Mouse (Mus musculus): ENCODE measurements at regions not wholly inside any gene's neighbourhood (a gene's known extent, or its start where the extent isn't known, plus 50 kb on each side); places are given as distances from the start of the nearest gene placed in this dataset.

DNA sequence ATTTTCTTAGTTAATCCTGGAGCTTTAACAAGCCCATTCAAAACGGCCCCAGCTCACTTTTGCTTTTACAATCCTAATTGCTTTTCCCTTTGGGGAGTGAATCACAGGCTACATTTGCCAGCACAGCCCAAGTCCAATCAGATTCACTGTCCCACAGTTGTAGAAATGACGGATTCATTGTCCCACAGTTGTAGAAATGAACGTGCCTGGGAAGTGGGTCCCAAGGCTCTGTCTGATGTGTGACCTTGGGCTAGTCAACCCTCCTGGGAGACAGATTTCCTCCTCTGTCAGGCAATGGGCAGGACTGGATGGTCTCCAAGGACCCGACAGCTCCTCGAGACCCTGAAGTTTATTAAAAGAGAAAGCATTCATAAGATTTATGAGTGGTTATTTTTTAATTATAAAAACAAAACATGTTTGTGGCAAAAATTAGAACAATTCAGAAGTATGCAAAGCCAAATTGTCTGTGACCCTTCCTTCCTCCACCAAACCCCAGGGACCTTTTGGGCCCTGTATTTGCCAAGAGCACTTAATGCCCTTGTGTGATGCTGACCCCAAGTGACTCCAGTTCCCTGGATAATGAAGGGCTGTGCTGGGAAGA is 93.1 kb downstream of the Fam43a start:
- H3K4me3 ChIP-seq (ENCODE audit: low read length): no peak overlapping the region
- no peaks in the 10 kb centered on the region for H3K9me3 ChIP-seq (ENCODE audit: control insufficient read depth, low read length)
- 58% methylated on average over 5 of the region's 5 CpGs for WGBS
- no peak overlapping the region for H3K4me2 ChIP-seq (ENCODE audit: low read depth, low read length)
- no peak overlapping the region for H3K27ac ChIP-seq (ENCODE audit: low read length)
- H3K27me3 ChIP-seq (ENCODE audit: control insufficient read depth, insufficient read depth, low read depth, low read length): no peaks in the 10 kb centered on the region
- H3K36me3 ChIP-seq (ENCODE audit: control insufficient read depth, insufficient read depth, low read length): no peaks in the 10 kb centered on the region
- no peaks in the 10 kb centered on the region for H3K4me1 ChIP-seq (replicated peaks; ENCODE audit: control insufficient read depth, insufficient read depth, low read length)
- no peak for ATAC-seq (ENCODE audit: low read depth)
- no peak overlapping the region for H3K9ac ChIP-seq (ENCODE audit: low read length)

GRCm38 (mm10) chr16:30693206-30693605 is 93.7 kb downstream of the Fam43a start:
- no peaks in the 10 kb centered on the region for H3K36me3 ChIP-seq (ENCODE audit: control insufficient read depth, insufficient read depth, low read length)
- H3K4me2 ChIP-seq (ENCODE audit: low read depth, low read length): no peak overlapping the region
- no peaks in the 10 kb centered on the region for H3K27me3 ChIP-seq (ENCODE audit: control insufficient read depth, insufficient read depth, low read depth, low read length)
- H3K4me1 ChIP-seq (replicated peaks; ENCODE audit: control insufficient read depth, insufficient read depth, low read length): no peaks in the 10 kb centered on the region
- WGBS: 76% methylated on average over 3 of the region's 3 CpGs
- ATAC-seq (ENCODE audit: low read depth): no peak
- H3K9me3 ChIP-seq (ENCODE audit: control insufficient read depth, low read length): no peaks in the 10 kb centered on the region
- H3K9ac ChIP-seq (ENCODE audit: low read length): no peak overlapping the region
- H3K4me3 ChIP-seq (ENCODE audit: low read length): no peak overlapping the region
- no peak overlapping the region for H3K27ac ChIP-seq (ENCODE audit: low read length)

GRCm38 (mm10) chr16:30693839-30694527 is 94.5 kb downstream of the Fam43a start:
- Histone ChIP-seq H3K4me2 (ENCODE audit: low read depth, low read length) (no peak overlapping the region), H3K27ac (ENCODE audit: low read length) (no peak overlapping the region), H3K36me3 (ENCODE audit: control insufficient read depth, insufficient read depth, low read length) (no peaks in the 10 kb centered on the region), H3K9ac (ENCODE audit: low read length) (no peak overlapping the region), H3K9me3 (ENCODE audit: control insufficient read depth, low read length) (no peaks in the 10 kb centered on the region), H3K27me3 (ENCODE audit: control insufficient read depth, insufficient read depth, low read depth, low read length) (no peaks in the 10 kb centered on the region), H3K4me1 (replicated peaks; ENCODE audit: control insufficient read depth, insufficient read depth, low read length) (no peaks in the 10 kb centered on the region), H3K4me3 (ENCODE audit: low read length) (no peak overlapping the region)
- no peak for ATAC-seq (ENCODE audit: low read depth)
- 80% methylated on average over 1 of the region's 1 CpGs for WGBS

- H3K36me3 ChIP-seq (ENCODE audit: control insufficient read depth, insufficient read depth, low read length): no peaks in the 10 kb centered on the region
- no peak for ATAC-seq (ENCODE audit: low read depth)
Measured at GRCm38 (mm10) chr16:30695691-30696090, 96.2 kb downstream of the Fam43a start.

DNA sequence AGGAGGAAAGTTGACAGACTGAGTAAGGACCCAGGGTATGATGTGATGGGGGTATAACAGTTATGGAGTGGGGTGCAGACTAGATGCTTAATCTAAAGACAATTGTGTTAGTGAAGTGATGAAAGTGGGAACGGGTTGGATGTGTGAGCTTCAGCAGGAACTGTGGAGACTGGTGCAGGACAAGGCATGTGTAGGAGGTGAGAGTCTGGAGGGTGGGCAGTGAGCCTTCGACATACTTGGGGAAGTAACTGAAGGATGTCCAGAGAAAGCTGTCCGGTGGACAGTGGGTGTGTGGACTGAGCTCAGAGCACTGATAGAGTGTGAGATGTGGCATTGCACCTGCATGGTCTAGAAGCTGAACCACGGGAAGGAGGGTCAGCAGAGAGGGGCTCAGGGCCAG is 97.7 kb downstream of the Fam43a start:
- Histone ChIP-seq H3K27me3 (ENCODE audit: control insufficient read depth, insufficient read depth, low read depth, low read length) (no peaks in the 10 kb centered on the region), H3K9me3 (ENCODE audit: control insufficient read depth, low read length) (no peaks in the 10 kb centered on the region), H3K9ac (ENCODE audit: low read length) (no peak overlapping the region), H3K27ac (ENCODE audit: low read length) (no peak overlapping the region), H3K36me3 (ENCODE audit: control insufficient read depth, insufficient read depth, low read length) (no peaks in the 10 kb centered on the region), H3K4me2 (ENCODE audit: low read depth, low read length) (no peak overlapping the region), H3K4me1 (replicated peaks; ENCODE audit: control insufficient read depth, insufficient read depth, low read length) (no peaks in the 10 kb centered on the region), H3K4me3 (ENCODE audit: low read length) (no peak overlapping the region)
- 66% methylated on average over 4 of the region's 4 CpGs for WGBS
- no peak for ATAC-seq (ENCODE audit: low read depth)

More at GRCm38 (mm10) chr16:30695691-30696090, 96.2 kb downstream of the Fam43a start:
- Histone ChIP-seq H3K9ac (ENCODE audit: low read length) (no peak overlapping the region), H3K4me1 (replicated peaks; ENCODE audit: control insufficient read depth, insufficient read depth, low read length) (no peaks in the 10 kb centered on the region), H3K27ac (ENCODE audit: low read length) (no peak overlapping the region), H3K27me3 (ENCODE audit: control insufficient read depth, insufficient read depth, low read depth, low read length) (no peaks in the 10 kb centered on the region), H3K4me3 (ENCODE audit: low read length) (no peak overlapping the region), H3K4me2 (ENCODE audit: low read depth, low read length) (no peak overlapping the region), H3K9me3 (ENCODE audit: control insufficient read depth, low read length) (no peaks in the 10 kb centered on the region)
- 61% methylated on average over 8 of the region's 8 CpGs for WGBS

GRCm38 (mm10) chr16:30697806-30698205 is 98.3 kb downstream of the Fam43a start:
- H3K9me3 ChIP-seq (ENCODE audit: control insufficient read depth, low read length): no peaks in the 10 kb centered on the region
- H3K4me2 ChIP-seq (ENCODE audit: low read depth, low read length): no peak overlapping the region
- ATAC-seq (ENCODE audit: low read depth): no peak
- H3K4me1 ChIP-seq (replicated peaks; ENCODE audit: control insufficient read depth, insufficient read depth, low read length): no peaks in the 10 kb centered on the region
- H3K36me3 ChIP-seq (ENCODE audit: control insufficient read depth, insufficient read depth, low read length): no peaks in the 10 kb centered on the region
- no peak overlapping the region for H3K4me3 ChIP-seq (ENCODE audit: low read length)
- no peaks in the 10 kb centered on the region for H3K27me3 ChIP-seq (ENCODE audit: control insufficient read depth, insufficient read depth, low read depth, low read length)
- no peak overlapping the region for H3K27ac ChIP-seq (ENCODE audit: low read length)
- 55% methylated on average over 2 of the region's 2 CpGs for WGBS
- no peak overlapping the region for H3K9ac ChIP-seq (ENCODE audit: low read length)

DNA sequence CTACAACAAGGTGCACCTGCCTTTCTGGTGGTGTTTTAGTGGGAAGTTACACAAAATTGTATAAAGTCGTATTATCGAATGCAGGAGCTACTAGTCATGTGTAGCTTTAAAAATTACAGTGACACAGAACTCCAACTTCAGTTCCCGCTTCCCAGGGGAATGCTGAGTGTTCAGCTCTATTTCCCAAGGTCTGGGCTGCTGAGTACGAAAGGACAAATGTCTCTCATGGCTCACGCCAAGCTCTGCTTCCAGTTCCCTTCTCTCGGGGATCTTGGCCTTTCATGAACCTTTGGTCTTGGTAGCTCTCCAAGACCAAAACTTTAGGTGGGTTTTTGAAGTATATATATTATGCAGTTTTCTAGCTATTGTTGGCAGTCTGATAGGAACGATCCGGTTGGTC is 104.3 kb downstream of the Fam43a start:
- no peaks in the 10 kb centered on the region for H3K36me3 ChIP-seq (ENCODE audit: control insufficient read depth, insufficient read depth, low read length)
- no peak overlapping the region for H3K9ac ChIP-seq (ENCODE audit: low read length)
- no peaks in the 10 kb centered on the region for H3K4me1 ChIP-seq (replicated peaks; ENCODE audit: control insufficient read depth, insufficient read depth, low read length)
- H3K27me3 ChIP-seq (ENCODE audit: control insufficient read depth, insufficient read depth, low read depth, low read length): no peaks in the 10 kb centered on the region
- H3K4me2 ChIP-seq (ENCODE audit: low read depth, low read length): no peak overlapping the region
- H3K4me3 ChIP-seq (ENCODE audit: low read length): no peak overlapping the region
- no peak overlapping the region for H3K27ac ChIP-seq (ENCODE audit: low read length)
- 79% methylated on average over 8 of the region's 8 CpGs for WGBS
- peaks cover 2% of the 10 kb centered on the region; the same call in 1 of the 2 replicates for H3K9me3 ChIP-seq (ENCODE audit: control insufficient read depth, low read length)
- ATAC-seq (ENCODE audit: low read depth): no peak

GRCm38 (mm10) chr16:30709501-30709900 is 110.0 kb downstream of the Fam43a start:
- Histone ChIP-seq H3K4me3 (ENCODE audit: low read length) (no peak overlapping the region), H3K36me3 (ENCODE audit: control insufficient read depth, insufficient read depth, low read length) (no peaks in the 10 kb centered on the region), H3K27me3 (ENCODE audit: control insufficient read depth, insufficient read depth, low read depth, low read length) (no peaks in the 10 kb centered on the region), H3K27ac (ENCODE audit: low read length) (no peak overlapping the region), H3K4me1 (replicated peaks; ENCODE audit: control insufficient read depth, insufficient read depth, low read length) (no peaks in the 10 kb centered on the region), H3K4me2 (ENCODE audit: low read depth, low read length) (no peak overlapping the region), H3K9me3 (ENCODE audit: control insufficient read depth, low read length) (peaks cover 2% of the 10 kb centered on the region; the same call in 1 of the 2 replicates), H3K9ac (ENCODE audit: low read length) (no peak overlapping the region)
- ATAC-seq (ENCODE audit: low read depth): no peak
- 78% methylated on average over 15 of the region's 15 CpGs for WGBS

DNA sequence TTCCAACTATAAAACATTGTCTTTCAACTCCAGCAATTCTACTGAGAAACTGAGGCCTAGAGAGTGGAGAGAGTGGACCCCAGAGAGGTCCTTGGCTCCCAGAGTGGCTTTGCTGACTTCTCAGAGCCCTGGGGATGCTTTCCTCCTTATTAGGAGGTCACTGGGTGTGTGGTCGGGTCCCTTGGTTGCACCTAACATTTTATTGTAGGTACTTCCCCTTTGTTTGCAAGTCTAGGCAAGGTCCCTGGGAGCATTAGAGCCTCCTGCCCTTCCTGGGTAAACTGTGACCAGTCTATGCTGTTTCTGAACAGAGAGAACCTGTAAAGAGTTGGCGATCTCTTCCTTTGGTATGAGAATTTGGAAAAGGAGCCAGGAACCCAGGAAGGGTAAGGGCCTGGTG is 110.5 kb downstream of the Fam43a start:
- no peak overlapping the region for H3K4me3 ChIP-seq (ENCODE audit: low read length)
- no peaks in the 10 kb centered on the region for H3K36me3 ChIP-seq (ENCODE audit: control insufficient read depth, insufficient read depth, low read length)
- WGBS: 79% methylated on average over 2 of the region's 2 CpGs
- no peak for ATAC-seq (ENCODE audit: low read depth)
- H3K9me3 ChIP-seq (ENCODE audit: control insufficient read depth, low read length): peaks cover 2% of the 10 kb centered on the region; the same call in 1 of the 2 replicates
- H3K4me1 ChIP-seq (replicated peaks; ENCODE audit: control insufficient read depth, insufficient read depth, low read length): no peaks in the 10 kb centered on the region
- H3K27me3 ChIP-seq (ENCODE audit: control insufficient read depth, insufficient read depth, low read depth, low read length): no peaks in the 10 kb centered on the region
- no peak overlapping the region for H3K9ac ChIP-seq (ENCODE audit: low read length)
- no peak overlapping the region for H3K27ac ChIP-seq (ENCODE audit: low read length)
- no peak overlapping the region for H3K4me2 ChIP-seq (ENCODE audit: low read depth, low read length)

Data from lung, embryonic 16.5 days (tissue).